Mouse (Mus musculus): ENCODE results near the gene Adamts4. TPM values are rescaled to one million over a fixed set of nuclear protein-coding genes. Genes with fewer than 3 reads are reported as not detected.

Gene Adamts4
- total RNA-seq, 2 experiments from 2014 or later, result 23.5 to 26.1 TPM

DNA sequence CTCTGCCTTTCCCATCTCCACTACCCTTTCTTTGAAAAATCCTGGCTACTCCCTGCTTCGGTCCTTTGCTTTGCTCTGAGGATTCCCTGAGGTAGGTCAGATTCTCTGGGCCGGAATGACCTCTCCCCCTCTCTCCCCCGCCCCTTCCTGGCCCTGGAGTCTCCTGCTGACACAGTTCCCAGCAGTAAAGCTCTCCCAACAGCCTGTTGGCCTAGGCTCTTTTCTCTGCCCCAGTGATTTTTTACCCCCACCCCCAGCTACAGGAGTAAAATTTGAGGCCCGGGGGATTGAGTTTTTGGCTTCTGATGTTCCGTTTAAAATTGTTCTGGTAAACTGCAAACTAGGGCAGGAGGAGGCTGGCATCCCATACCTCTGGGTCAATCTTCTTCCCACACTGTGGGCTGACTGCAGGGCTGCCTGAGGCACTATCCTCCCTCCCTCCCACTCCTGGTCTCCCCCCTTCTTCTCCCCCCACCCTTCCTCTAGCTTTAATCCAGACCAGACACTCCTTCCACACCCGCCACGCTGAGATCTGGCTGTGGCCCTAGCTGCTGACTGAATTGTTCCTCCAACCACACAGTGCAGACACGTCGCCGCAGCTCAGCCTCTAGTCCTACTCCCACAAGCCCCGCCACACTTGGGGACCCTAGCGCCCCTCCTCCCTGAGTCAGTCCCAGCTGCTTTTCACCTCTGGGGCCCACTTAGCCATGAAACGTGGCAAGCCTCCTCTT is 1.5 kb downstream of the Adamts4 start:
- DNase-seq (ENCODE audit: extremely low spot score in 1 of 2, low spot score in 1 of 2), result no peak

GRCm38 (mm10) chr1:171252415-171252814 is 2.2 kb downstream of the Adamts4 start:
- no peak for DNase-seq (ENCODE audit: extremely low spot score in 1 of 2, low spot score in 1 of 2)

DNA sequence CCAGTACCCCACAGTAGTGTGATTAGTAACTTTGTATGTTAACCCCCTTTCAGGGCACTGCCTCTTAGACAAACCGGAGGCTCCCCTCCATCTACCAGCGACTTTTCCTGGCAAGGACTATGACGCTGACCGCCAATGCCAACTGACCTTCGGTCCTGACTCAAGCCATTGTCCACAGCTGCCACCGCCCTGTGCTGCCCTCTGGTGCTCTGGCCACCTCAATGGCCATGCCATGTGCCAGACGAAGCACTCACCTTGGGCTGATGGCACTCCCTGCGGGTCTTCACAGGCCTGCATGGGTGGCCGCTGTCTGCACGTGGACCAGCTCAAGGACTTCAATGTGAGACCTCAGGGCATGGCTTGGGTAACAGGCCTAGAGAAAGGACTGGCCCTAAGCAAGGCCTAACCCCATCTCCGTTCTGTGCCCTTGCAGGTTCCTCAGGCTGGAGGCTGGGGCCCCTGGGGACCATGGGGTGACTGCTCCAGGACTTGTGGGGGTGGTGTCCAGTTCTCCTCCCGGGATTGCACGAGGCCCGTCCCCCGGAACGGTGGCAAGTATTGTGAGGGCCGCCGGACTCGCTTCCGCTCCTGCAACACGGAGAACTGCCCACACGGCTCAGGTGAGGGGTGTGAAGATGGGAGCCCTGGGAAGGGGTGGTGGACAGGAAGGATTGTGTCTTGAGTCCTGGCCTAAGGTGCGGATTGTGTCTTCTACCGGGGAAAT is 6.0 kb downstream of the Adamts4 start:
- DNase-seq (ENCODE audit: extremely low spot score in 1 of 2, low spot score in 1 of 2), result no peak

DNA sequence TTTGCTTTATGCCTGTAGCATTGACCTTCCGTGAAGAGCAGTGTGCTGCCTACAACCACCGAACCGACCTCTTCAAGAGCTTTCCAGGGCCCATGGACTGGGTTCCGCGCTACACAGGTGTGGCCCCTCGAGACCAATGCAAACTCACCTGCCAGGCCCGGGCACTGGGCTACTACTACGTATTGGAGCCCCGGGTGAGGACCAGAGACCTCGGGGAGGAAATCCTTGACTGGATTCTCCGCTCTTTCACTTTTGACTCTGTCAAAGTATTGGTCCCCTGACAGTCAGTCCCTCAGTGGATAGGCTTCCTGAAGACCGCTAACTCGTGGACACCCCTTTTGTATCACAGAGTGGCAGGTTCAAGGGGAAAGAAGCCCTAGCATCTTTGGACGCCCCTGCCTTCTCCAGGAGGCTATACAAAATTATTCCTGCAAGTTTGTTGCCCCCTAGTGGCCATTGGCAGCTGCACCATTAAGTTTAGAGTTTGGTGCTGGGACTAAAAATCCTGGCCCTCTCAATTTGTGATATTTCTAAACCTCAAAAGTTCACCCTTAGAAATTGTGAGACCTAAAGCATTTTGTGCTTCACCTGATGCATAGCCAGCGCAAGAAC is 6.8 kb downstream of the Adamts4 start:
- DNase-seq (ENCODE audit: extremely low spot score in 1 of 2, low spot score in 1 of 2), result peak in 1 of 2 experiments; percentile 65

- DNase-seq (ENCODE audit: extremely low spot score in 1 of 2, low spot score in 1 of 2), result no peak
These were observed 7.6 kb downstream of the Adamts4 start for GRCm38 (mm10) chr1:171257781-171258180.

DNA sequence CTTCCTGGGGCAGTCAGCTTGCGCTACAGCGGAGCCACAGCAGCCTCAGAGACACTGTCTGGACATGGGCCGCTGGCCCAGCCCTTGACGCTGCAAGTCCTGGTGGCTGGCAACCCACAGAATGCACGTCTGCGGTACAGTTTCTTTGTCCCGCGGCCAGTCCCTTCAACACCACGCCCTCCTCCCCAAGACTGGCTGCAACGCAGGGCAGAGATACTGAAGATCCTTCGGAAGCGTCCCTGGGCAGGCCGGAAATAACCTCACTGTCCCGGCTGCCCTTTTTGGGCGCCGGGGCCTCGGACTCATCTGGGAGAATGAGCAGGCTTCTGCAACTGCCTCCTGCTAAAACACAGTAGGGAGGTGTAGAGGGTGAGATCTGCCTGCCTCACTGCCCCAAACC is 8.7 kb downstream of the Adamts4 start:
- DNase-seq (ENCODE audit: extremely low spot score in 1 of 2, low spot score in 1 of 2), result no peak

- no peak for DNase-seq (ENCODE audit: extremely low spot score in 1 of 2, low spot score in 1 of 2)
These were observed 10.1 kb downstream of the Adamts4 start for GRCm38 (mm10) chr1:171260316-171260715.

GRCm38 (mm10) chr1:171262594-171263130 is 12.4 kb downstream of the Adamts4 start:
- peak in 1 of 2 experiments; percentile 56 for DNase-seq (ENCODE audit: extremely low spot score in 1 of 2, low spot score in 1 of 2)

- DNase-seq (ENCODE audit: extremely low spot score in 1 of 2, low spot score in 1 of 2), result no peak
These were observed 13.0 kb downstream of the Adamts4 start for GRCm38 (mm10) chr1:171263185-171263611.

DNA sequence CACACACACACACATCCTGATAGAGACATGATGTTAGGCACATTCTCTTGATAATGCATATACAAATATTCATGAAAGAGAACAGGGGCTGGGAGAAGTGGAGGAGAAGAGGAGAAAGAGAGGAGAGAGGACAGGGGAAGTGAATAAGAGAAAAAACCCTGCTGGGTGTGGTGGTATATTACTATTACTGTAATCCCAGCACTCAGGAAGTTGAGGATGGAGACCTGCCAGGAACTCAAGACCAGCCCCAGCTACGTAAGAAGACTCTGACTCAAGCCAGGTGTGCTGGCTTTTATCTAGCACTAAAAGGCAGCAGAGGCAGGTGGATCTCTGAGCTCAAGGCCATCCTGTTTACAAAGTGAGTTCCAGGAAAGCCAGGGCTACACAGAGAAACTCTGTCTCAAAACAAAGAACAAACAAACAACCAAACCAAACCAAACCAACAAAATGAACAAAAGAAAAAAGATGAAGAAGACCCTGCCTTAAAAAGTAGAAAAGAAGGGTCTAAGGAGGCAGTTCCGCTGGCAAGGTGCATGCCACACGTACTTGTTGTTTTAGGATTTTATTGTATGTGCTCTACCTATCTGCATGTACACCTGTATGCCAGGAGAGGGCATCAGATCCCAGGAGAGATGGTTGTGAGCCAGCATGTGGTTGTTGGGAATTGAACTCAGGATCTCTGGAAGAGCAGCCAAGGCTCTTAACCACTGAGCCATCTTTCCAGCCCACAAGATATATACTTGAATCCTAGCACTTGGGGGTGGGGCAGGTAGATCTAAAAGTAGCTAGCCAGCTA is 13.6 kb downstream of the Adamts4 start:
- no peak for DNase-seq (ENCODE audit: extremely low spot score in 1 of 2, low spot score in 1 of 2)

- no peak for DNase-seq (ENCODE audit: extremely low spot score in 1 of 2, low spot score in 1 of 2)
These were observed 15.9 kb downstream of the Adamts4 start for GRCm38 (mm10) chr1:171265971-171266744.

GRCm38 (mm10) chr1:171268341-171268740 is 18.1 kb downstream of the Adamts4 start:
- no peak for DNase-seq (ENCODE audit: extremely low spot score in 1 of 2, low spot score in 1 of 2)

GRCm38 (mm10) chr1:171269848-171270572 is 19.8 kb downstream of the Adamts4 start, which contains the start of gene B4galt3:
TSS of gene B4galt3 (plus strand) at chr1:171270328.
- DNase-seq (ENCODE audit: extremely low spot score in 1 of 2, low spot score in 1 of 2), result peak; percentile 97

GRCm38 (mm10) chr1:171270573-171270900 is 20.3 kb downstream of the Adamts4 start:
- DNase-seq (ENCODE audit: extremely low spot score in 1 of 2, low spot score in 1 of 2), result no peak

DNA sequence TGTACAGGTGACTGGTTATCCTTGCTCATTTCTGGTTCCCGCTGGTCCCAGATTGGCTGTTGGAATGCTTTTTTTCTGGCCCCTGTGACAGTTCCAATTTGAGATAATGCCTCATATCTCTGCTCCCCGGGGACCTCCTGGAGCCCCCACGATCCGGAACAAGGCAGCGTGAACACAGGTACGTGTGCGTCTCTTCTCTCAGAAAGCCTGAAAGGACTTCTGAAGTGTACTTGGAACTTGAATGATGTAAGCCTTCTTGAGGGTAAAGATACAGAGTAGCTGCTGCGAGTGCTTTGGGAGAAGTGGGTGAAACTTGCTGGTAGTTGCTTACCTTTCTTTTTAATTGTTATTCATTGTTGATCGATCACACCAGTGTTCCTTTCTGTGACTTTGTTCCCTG is 21.0 kb downstream of the Adamts4 start:
- DNase-seq (ENCODE audit: extremely low spot score in 1 of 2, low spot score in 1 of 2), result no peak

GRCm38 (mm10) chr1:171271622-171272021 is 21.4 kb downstream of the Adamts4 start:
- DNase-seq (ENCODE audit: extremely low spot score in 1 of 2, low spot score in 1 of 2), result no peak

DNA sequence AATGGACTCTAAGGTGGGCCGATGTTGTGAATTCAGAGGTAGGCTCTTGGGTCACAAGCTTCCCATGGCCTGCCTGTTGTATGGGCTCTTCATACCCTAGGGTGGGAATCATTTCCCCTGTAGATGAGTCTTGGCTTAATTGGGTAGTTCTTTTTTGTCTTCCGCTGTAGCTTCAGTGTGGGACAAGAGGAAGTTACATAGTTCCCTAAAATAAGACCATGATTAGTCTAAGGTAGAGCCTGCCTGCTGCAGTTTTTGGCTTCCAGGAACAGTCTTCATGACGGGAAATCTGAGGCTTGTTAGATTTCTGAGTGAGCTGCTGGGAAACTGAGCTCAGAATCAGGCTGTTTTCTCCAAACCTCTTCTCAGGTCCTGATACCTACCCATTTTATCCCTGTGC is 21.9 kb downstream of the Adamts4 start:
- DNase-seq (ENCODE audit: extremely low spot score in 1 of 2, low spot score in 1 of 2), result no peak

DNA sequence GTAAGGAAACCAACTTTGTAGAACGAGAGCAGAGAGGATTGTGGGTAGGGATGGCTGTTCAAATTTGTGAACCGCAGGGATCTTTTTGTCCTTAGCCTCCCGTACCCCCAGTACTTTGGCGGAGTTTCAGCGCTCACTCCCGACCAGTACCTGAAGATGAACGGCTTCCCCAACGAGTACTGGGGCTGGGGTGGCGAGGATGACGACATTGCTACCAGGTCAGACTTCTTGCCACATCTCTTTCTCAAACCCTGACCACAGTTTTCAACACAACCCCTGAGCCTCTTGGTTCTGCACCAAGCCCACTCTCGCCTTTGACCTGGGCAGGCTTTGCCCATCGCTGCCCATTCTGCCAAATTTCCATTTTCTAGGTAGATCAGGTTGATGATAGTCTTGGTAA is 23.9 kb downstream of the Adamts4 start:
- no peak for DNase-seq (ENCODE audit: extremely low spot score in 1 of 2, low spot score in 1 of 2)

DNA sequence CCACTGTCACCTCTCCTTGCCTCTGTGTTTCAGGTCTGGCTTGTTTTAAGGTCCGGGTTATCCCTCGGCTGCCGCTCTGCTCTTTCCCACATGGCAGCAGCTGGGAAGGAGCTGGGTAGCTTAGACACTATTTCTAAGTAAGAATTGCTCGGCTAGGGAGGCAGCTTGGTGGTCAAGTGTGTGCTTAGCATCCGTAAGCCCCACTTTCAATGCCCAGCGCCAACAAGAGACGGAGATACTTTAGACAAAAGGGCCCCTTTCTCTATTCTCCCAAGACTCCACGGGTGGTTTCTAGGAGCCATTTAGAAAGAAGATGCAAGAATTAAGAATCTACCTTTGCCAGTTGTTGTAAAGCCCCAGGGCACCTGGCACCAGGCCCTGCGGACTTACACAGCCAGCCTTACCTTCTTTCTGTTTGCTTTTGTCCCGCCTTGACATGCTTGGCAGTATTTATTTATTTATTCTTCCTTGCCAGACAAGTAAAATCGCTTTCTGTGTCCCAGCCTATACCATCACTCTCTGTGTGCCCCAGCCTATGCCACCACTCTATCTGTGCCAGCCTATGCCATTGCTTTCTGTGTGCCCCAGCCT is 25.0 kb downstream of the Adamts4 start:
- DNase-seq (ENCODE audit: extremely low spot score in 1 of 2, low spot score in 1 of 2), result no peak
